Mouse (Mus musculus): Measurements from ENCODE around the gene Ptges3l.

- TF ChIP-seq POLR2A (IDR thresholded peaks at IDR 0.05; ENCODE audit: insufficient read length, low read depth) (peak; percentile 16), POLR2AphosphoS2 (IDR thresholded peaks at IDR 0.05; ENCODE audit: insufficient read length, low read depth) (no peak), MYOD1 (IDR thresholded peaks at IDR 0.05; ENCODE audit: control insufficient read depth in 1 of 3, insufficient read length in 2 of 3, low read depth in 2 of 3) (no peak), E2F4 (IDR thresholded peaks at IDR 0.05; ENCODE audit: insufficient read depth) (no peak), USF1 (IDR thresholded peaks at IDR 0.05; ENCODE audit: low read depth) (no peak), SRF (IDR thresholded peaks at IDR 0.05; ENCODE audit: control insufficient read depth, insufficient read length, low read depth) (no peak), MYOG (IDR thresholded peaks at IDR 0.05; ENCODE audit: control insufficient read depth in 1 of 3, insufficient read depth in 1 of 3, insufficient read length in 2 of 3, low read depth in 2 of 3) (no peak), MAX (IDR thresholded peaks at IDR 0.05; ENCODE audit: low read depth) (no peak), CEBPB (IDR thresholded peaks at IDR 0.05; ENCODE audit: insufficient read depth, poor library complexity, severe bottlenecking) (no peak), REST (IDR thresholded peaks at IDR 0.05; ENCODE audit: insufficient read depth, insufficient read length) (no peak), TCF12 (IDR thresholded peaks at IDR 0.05; ENCODE audit: insufficient read depth, poor library complexity, severe bottlenecking) (no peak)
Observed at GRCm38 (mm10) chr11:101462141-101462540, 37.0 kb upstream of the Ptges3l start.

All from myocyte (in vitro differentiated cells).